Mouse (Mus musculus): ENCODE results near the gene Itprip. TPM values are rescaled to one million over a fixed set of nuclear protein-coding genes. Genes with fewer than 3 reads are reported as not detected.

Gene Itprip
- polyA plus RNA-seq, 1 experiment from 2014 or later, result 21.7 TPM

GRCm38 (mm10) chr19:47909387-47910116 lies 9.5 kb downstream of the Itprip start:
- H3K27me3 ChIP-seq (ENCODE audit: low read depth, poor library complexity, severe bottlenecking), result no peaks in the 10 kb centered on the region
- H3K27ac ChIP-seq (replicated peaks), result peak overlapping the region; percentile 98
- H3K4me1 ChIP-seq, result peaks cover 37% of the 10 kb centered on the region
- H3K4me3 ChIP-seq, result peak overlapping the region; percentile 53
- peaks cover 28% of the 10 kb centered on the region; the same call in 1 of the 2 replicates for H3K36me3 ChIP-seq
- DNase-seq (ENCODE audit: low spot score), result peak; percentile 80
- 1% methylated on average over 10 of the region's 10 CpGs for WGBS
- H3K9me3 ChIP-seq (replicated peaks), result no peaks in the 10 kb centered on the region

GRCm38 (mm10) chr19:47908961-47909371 lies 10.1 kb downstream of the Itprip start:
- WGBS, result 17% methylated on average over 6 of the region's 6 CpGs
- peaks cover 37% of the 10 kb centered on the region for H3K4me1 ChIP-seq
- H3K36me3 ChIP-seq, result peaks cover 25% of the 10 kb centered on the region; the same call in 1 of the 2 replicates
- peak; percentile 22 for DNase-seq (ENCODE audit: low spot score)
- no peaks in the 10 kb centered on the region for H3K9me3 ChIP-seq (replicated peaks)
- no peaks in the 10 kb centered on the region for H3K27me3 ChIP-seq (ENCODE audit: low read depth, poor library complexity, severe bottlenecking)
- peak overlapping the region; percentile 98 for H3K27ac ChIP-seq (replicated peaks)
- H3K4me3 ChIP-seq, result peak overlapping the region; percentile 53

DNA sequence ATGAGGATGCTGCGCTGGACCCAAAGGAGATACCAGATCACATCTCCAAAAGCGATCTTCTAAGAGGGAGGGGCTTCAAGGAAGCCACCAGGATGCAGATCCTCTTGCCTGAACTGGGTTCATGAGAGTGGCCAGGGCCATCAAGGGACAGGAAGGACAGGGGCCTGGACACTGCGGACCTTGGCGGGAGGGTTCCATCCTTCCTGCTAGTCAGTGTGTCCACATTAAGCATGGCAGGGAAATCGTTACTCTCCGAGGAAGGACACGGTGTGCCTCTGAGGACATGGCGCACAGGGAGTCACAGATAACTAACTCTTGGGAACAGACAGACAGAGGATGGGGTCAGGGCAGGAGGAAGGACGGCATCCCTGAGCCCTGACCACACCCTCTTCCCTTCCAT lies 11.5 kb downstream of the Itprip start:
- Histone ChIP-seq H3K27ac (replicated peaks) (0 out of 2 replicates have a peak overlapping the region, but pooled peaks have one; percentile 23), H3K36me3 (peaks cover 16% of the 10 kb centered on the region; the same call in 1 of the 2 replicates), H3K4me3 (no peak overlapping the region), H3K27me3 (ENCODE audit: low read depth, poor library complexity, severe bottlenecking) (no peaks in the 10 kb centered on the region), H3K4me1 (peaks cover 49% of the 10 kb centered on the region), H3K9me3 (replicated peaks) (no peaks in the 10 kb centered on the region)
- 92% methylated on average over 9 of the region's 9 CpGs for WGBS
- no peak for DNase-seq (ENCODE audit: low spot score)

DNA sequence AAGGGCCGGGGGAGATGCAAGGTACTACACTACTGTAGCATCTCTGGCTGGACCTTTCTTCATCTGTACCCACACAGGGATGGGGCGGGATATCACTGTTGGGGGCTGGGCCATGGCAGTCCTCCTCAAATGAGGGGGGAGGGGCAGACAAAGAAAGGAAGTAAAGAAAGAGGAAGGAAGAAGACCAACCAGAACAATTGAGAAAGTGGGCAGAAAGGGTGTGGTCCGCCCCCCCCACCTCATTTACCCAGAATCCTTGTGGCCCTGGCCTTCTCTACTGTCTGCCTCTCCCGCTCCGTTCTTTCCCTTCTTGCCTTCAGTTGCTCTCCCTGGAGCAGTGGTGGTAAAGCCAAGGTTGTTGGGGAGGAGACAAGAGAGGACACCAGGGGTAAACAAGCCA lies 13.5 kb downstream of the Itprip start:
- no peaks in the 10 kb centered on the region for H3K9me3 ChIP-seq (replicated peaks)
- 94% methylated on average over 5 of the region's 5 CpGs for WGBS
- H3K4me1 ChIP-seq, result peaks cover 39% of the 10 kb centered on the region
- H3K27ac ChIP-seq (replicated peaks), result no peak overlapping the region
- no peak for DNase-seq (ENCODE audit: low spot score)
- H3K27me3 ChIP-seq (ENCODE audit: low read depth, poor library complexity, severe bottlenecking), result no peaks in the 10 kb centered on the region
- no peak overlapping the region for H3K4me3 ChIP-seq
- peaks cover 8% of the 10 kb centered on the region; the same call in 1 of the 2 replicates for H3K36me3 ChIP-seq

DNA sequence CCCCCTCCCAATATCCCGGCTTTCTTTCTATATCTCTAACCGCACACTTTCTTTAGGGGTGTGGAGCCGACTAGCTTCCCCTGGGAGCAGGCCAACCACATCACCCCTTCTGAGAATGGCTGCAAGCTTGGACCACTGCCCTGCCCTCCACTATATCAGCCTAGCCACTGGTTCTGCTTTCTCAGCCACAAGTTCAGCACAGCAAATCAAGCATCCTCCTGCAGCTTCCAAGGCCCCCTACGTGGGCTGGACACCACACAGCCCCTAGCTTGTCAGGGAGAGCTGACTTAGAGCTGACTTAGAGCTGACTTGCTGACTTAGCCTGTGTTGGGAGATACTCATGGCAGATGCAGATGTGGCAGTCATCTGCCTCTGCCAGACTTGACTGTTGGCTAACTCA lies 14.0 kb downstream of the Itprip start:
- 85% methylated on average over 4 of the region's 4 CpGs for WGBS
- Histone ChIP-seq H3K4me3 (no peak overlapping the region), H3K9me3 (replicated peaks) (no peaks in the 10 kb centered on the region), H3K27me3 (ENCODE audit: low read depth, poor library complexity, severe bottlenecking) (no peaks in the 10 kb centered on the region), H3K4me1 (peaks cover 34% of the 10 kb centered on the region), H3K36me3 (peaks cover 13% of the 10 kb centered on the region; the same call in 1 of the 2 replicates), H3K27ac (replicated peaks) (no peak overlapping the region)
- no peak for DNase-seq (ENCODE audit: low spot score)

DNA sequence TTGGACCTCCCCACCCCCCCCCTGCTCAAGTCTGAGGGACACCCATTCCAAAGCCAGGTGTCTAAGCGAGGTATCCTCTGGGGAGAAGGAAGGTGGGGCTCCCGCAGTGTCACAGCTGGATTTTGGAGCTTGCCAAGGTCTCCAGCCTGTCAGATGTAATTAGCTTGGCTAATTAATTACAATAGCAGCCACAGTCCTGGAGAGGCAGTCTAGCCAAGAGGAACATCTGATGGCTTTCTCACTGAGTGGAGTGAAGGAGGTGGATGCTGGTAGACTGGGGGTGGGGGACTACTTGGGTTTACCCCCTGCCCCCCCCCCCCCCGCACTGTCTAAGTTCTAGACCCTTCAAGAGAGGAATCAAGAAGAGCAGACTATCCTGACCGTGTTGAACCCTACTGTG lies 15.4 kb downstream of the Itprip start:
- no peak for DNase-seq (ENCODE audit: low spot score)
- WGBS, result 59% methylated on average over 4 of the region's 4 CpGs

DNA sequence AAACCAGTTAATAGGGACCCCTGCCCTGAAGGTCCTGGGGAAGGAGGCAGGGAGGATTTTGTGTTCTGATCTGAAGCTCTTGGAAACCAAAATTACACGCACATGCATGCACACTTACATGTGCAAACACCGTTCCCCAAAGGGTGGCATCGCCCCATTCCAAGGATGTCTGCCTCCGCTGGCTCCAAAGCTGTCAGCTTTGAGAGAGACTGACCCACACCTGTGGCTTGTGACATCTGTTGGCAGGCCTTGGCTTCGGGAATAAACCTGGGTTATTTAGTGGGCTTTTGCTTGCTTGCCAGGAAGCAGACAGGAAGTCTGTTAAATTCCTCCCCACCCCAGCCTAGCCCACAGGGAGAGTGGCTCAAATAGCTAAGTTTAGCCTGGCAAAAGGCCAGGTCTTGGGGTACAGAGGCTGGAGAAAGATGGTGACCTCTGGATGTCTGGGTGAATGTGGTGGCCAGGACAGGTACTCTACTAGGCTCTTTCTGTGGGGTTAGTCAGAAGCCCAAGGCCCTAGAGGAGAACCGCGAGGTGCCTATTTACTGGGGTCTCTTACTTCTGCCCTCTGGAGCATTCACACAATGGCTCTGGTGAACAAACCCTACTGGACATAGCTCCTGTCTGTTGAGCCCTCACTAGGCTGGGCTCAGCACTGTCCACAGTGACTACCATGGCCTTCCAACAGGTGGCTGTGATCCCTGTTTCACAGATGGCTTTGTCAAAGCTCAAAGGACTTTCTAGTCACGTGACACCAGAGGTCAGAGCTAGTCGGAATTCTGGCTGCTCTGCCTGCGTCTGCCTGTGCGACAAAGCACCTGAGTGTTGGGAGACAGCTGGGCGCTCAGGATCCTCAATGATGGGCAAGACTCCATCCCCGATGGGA lies 16.5 kb downstream of the Itprip start:
- DNase-seq (ENCODE audit: low spot score), result no peak
- 75% methylated on average over 13 of the region's 13 CpGs for WGBS
- Histone ChIP-seq H3K4me3 (no peak overlapping the region), H3K27me3 (ENCODE audit: low read depth, poor library complexity, severe bottlenecking) (no peaks in the 10 kb centered on the region), H3K36me3 (peaks cover 26% of the 10 kb centered on the region), H3K9me3 (replicated peaks) (no peaks in the 10 kb centered on the region), H3K4me1 (peaks cover 13% of the 10 kb centered on the region), H3K27ac (replicated peaks) (peak overlapping the region; percentile 46)

More for the DNA sequence above, 15.4 kb downstream of the Itprip start:
- Histone ChIP-seq H3K4me3 (no peak overlapping the region), H3K36me3 (peaks cover 17% of the 10 kb centered on the region; the same call in 1 of the 2 replicates), H3K27me3 (ENCODE audit: low read depth, poor library complexity, severe bottlenecking) (no peaks in the 10 kb centered on the region), H3K27ac (replicated peaks) (peak overlapping the region; percentile 46), H3K9me3 (replicated peaks) (no peaks in the 10 kb centered on the region), H3K4me1 (peaks cover 20% of the 10 kb centered on the region)

GRCm38 (mm10) chr19:47900558-47900957 lies 18.5 kb downstream of the Itprip start:
- no peak for DNase-seq (ENCODE audit: low spot score)
- Histone ChIP-seq H3K36me3 (peaks cover 41% of the 10 kb centered on the region), H3K4me1 (peaks cover 13% of the 10 kb centered on the region), H3K27ac (replicated peaks) (no peak overlapping the region), H3K4me3 (no peak overlapping the region), H3K27me3 (ENCODE audit: low read depth, poor library complexity, severe bottlenecking) (no peaks in the 10 kb centered on the region), H3K9me3 (replicated peaks) (no peaks in the 10 kb centered on the region)
- 87% methylated on average over 10 of the region's 10 CpGs for WGBS

DNA sequence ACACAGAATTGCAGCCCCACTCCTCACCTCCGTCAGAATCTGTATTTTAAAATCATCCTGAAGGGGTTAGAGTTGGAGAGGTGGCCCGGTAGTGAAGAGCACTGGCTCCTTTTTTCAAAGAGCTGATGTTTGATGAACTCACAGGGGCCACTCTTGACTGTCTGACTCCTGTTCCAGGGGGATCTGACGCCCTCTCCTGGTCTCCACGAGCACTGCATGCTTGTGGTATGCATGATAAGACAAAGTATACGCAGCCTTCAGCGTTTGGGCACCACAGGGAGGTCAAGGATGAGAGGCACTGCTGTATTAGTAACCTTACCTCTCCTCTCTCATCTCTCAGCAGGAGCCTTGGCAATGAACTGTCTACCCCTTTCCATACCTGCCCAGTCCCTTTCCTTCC lies 19.1 kb downstream of the Itprip start:
- Histone ChIP-seq H3K9me3 (replicated peaks) (no peaks in the 10 kb centered on the region), H3K4me1 (peaks cover 13% of the 10 kb centered on the region), H3K4me3 (no peak overlapping the region), H3K27ac (replicated peaks) (no peak overlapping the region), H3K36me3 (peaks cover 46% of the 10 kb centered on the region), H3K27me3 (ENCODE audit: low read depth, poor library complexity, severe bottlenecking) (no peaks in the 10 kb centered on the region)
- DNase-seq (ENCODE audit: low spot score), result no peak
- WGBS, result 71% methylated on average over 6 of the region's 6 CpGs

DNA sequence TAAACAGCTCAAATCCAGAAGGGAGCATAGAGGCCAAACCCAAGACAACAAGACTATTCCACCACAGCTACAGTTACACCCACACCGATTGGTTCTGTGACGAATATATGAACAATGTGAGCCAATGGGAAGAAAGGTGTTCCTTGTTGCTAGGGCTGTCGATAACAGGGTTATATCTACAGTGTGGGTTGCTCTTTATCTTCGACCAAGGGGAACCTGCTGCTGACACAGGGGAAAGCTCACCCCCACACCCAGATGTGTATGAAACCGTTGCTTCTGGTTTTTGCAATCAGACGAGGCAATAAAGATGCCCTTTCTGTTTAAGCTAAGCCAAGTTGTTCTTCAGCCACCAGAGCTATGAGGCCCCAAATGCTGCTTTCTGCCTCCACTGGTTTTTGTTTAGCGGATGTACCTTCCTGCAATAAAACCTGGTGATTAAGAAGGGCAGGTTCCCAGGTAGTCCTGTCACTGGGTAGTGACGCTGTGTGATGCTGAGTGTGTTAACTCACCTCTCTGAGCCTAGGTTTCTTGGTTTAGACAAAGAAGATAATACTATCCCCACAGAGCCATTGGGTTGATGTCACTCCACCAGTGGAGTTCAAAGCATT lies 20.5 kb downstream of the Itprip start:
- Histone ChIP-seq H3K27me3 (ENCODE audit: low read depth, poor library complexity, severe bottlenecking) (no peaks in the 10 kb centered on the region), H3K9me3 (replicated peaks) (no peaks in the 10 kb centered on the region), H3K27ac (replicated peaks) (no peak overlapping the region), H3K4me1 (peaks cover 11% of the 10 kb centered on the region), H3K4me3 (no peak overlapping the region), H3K36me3 (peaks cover 61% of the 10 kb centered on the region)
- WGBS, result 94% methylated on average over 8 of the region's 8 CpGs
- DNase-seq (ENCODE audit: low spot score), result no peak

- no peak for DNase-seq (ENCODE audit: low spot score)
- Histone ChIP-seq H3K36me3 (peaks cover 51% of the 10 kb centered on the region), H3K4me3 (no peak overlapping the region), H3K4me1 (no peaks in the 10 kb centered on the region), H3K27me3 (ENCODE audit: low read depth, poor library complexity, severe bottlenecking) (no peaks in the 10 kb centered on the region), H3K27ac (replicated peaks) (no peak overlapping the region), H3K9me3 (replicated peaks) (no peaks in the 10 kb centered on the region)
- WGBS, result 94% methylated on average over 6 of the region's 6 CpGs
These were observed 26.0 kb downstream of the Itprip start for GRCm38 (mm10) chr19:47893092-47893491.

DNA sequence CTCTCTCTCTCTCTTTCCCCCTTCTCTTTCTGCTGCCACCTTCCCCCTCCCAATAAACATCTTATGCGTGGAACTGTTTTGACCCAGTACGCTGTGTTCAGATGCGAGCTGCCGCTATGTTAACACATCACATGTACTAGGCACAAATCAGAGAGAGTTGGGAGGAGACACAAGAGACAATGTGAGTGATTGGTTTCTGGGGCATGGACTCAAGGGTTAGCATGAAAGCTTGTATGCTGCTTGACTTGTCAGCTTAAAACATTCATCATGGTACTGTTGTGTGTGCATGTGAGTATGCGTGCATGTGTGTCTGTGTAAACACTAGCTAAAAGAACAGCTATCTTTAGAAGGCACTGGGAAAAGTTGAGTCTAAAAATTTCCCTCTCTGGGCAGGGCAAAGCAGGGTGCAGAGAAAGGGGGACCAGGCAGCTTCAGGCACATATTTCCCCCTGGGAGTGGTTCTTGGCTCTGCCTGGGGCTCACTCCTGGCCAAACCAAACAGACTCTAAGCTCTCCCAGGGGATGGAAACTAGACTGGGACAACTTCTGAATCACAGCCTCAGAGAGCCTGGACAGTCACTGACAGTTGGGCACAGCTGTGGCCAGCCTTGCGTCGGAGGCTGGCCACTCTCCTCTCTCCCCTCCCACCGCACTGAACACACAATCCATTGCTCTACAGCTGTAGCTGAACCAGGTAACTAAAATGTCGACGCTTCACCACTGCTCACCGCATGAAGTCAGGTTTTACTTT lies 27.4 kb downstream of the Itprip start:
- Histone ChIP-seq H3K4me3 (no peak overlapping the region), H3K4me1 (no peaks in the 10 kb centered on the region), H3K27ac (replicated peaks) (no peak overlapping the region), H3K9me3 (replicated peaks) (no peaks in the 10 kb centered on the region), H3K36me3 (peaks cover 38% of the 10 kb centered on the region), H3K27me3 (ENCODE audit: low read depth, poor library complexity, severe bottlenecking) (no peaks in the 10 kb centered on the region)
- DNase-seq (ENCODE audit: low spot score), result no peak
- 86% methylated on average over 11 of the region's 11 CpGs for WGBS
